Mouse (Mus musculus) forebrain, embryonic 11.5 days (tissue): ENCODE measurements around the gene H2-Ab1. TPM values are rescaled to one million over a fixed set of nuclear protein-coding genes. Genes with fewer than 3 reads are reported as not detected.
A peak's percentile ranks its signal among the peaks of the same experiment; 100 is the strongest.

Source experiments
- ATAC-seq: fragments of 200-750 bp; cut with Nextera tagmentation; replicated peaks from 2 replicates; pipeline ENCODE4 v1.8.0; 2017; ENCODE audit warnings: moderate TSS enrichment; ENCODE audit not compliant: low FRiP score
- DNase-seq: peaks from one replicate; pipeline ENCODE4 v3.0.0-alpha.2; 2017; ENCODE audit warnings: low spot score
- H3K27ac ChIP-seq: fragments of 300-500 bp; sonication (generic); 2 replicates; pipeline ENCODE4 v1.5.1; 2014; ENCODE audit warnings: low read depth, low read length
- H3K27me3 ChIP-seq: fragments of 300-500 bp; sonication (generic); 2 replicates; pipeline ENCODE4 v1.6.1; 2014; ENCODE audit warnings: mild to moderate bottlenecking, low read length, mixed read lengths; ENCODE audit not compliant: control insufficient read depth, insufficient read depth
- H3K36me3 ChIP-seq: fragments of 300-500 bp; sonication (generic); 2 replicates; pipeline ENCODE4 v1.6.1; 2014; ENCODE audit warnings: mild to moderate bottlenecking, low read length, moderate library complexity, mixed read lengths; ENCODE audit not compliant: control insufficient read depth, insufficient read depth
- H3K4me1 ChIP-seq: fragments of 300-500 bp; sonication (generic); replicated peaks from 2 replicates; pipeline ENCODE4 v1.6.1; 2014; ENCODE audit warnings: low read length, mixed read lengths; ENCODE audit not compliant: control insufficient read depth, insufficient read depth
- H3K4me2 ChIP-seq: fragments of 300-500 bp; sonication (generic); 2 replicates; pipeline ENCODE4 v1.6.1; 2014; ENCODE audit warnings: low read depth, mild to moderate bottlenecking, low read length, moderate library complexity, mixed read lengths; ENCODE audit not compliant: severe bottlenecking
- H3K4me3 ChIP-seq: fragments of 300-500 bp; sonication (generic); 2 replicates; pipeline ENCODE4 v1.5.1; 2014; ENCODE audit warnings: low read depth, low read length
- H3K9ac ChIP-seq: fragments of 300-500 bp; sonication (generic); 2 replicates; pipeline ENCODE4 v1.6.1; 2014; ENCODE audit warnings: low read length
- H3K9me3 ChIP-seq: fragments of 300-500 bp; sonication (generic); 2 replicates; pipeline ENCODE4 v1.6.1; 2016; ENCODE audit warnings: low read length, mixed read lengths; ENCODE audit not compliant: control insufficient read depth
- WGBS: fragments of 180-500 bp; shearing (Covaris S2); extraction: QIAGEN DNeasy Blood & Tissue Kit; methylation state at CpG from one replicate; pipeline ENCODE4 v1.1.7; 2014; 5-methylcytosine and 5-hydroxymethylcytosine counted together
- polyA plus RNA-seq: library from polyadenylated mRNA; unstranded; fragments of >200 nt; fragmentation: Nextera tagmentation; extraction: Ambion mirVana; gene quantifications from 2 replicates; pipeline ENCODE4 v1.2.1, GENCODE M21; 2014

The H2-Ab1 gene
- polyA plus RNA-seq, 1 experiment from 2014 or later = 3.0 TPM

DNA sequence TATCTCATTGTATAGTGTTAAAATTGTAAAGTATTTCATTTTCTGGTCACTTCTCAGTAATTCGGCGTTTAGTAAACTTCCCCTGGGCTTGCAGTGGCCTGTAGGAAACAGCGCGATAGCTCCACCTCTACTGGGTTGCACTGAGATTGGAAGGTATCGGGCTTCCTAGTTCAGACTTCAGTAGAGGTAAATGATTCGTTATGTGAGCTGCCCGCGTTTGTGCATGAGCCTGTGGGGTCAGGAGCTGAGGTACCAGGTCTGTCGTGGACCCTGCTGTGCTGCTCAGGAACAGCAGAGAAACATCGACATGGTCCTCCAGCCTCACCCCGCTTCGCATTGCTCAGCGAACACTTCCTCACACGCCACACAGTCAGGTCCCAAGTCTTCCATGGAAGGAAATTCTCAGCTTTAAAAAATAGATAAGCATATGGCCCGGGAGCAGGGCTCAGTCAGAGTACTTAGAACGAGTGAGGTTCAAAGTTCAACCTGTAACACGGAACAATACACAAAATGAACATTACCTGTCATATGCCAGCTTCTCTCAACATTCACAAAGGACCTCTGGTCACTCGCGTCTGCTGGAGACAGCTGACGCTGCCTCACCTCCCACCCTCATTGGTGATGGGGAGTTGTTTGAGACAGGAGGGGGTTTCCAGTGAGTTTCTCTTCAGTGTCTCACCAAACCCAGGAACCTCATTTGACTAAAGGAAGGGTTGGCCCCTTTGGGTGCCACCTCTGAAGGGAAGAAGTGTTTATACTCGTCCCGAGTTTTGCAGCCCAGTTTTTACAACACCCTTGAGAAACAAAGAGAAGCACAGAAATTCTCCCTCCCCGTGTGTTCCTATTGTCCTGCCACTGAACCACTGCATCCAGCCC, 43.4 kb downstream of the H2-Ab1 start:
- Histone ChIP-seq H3K4me3 (no peak overlapping the region), H3K27ac (no peak overlapping the region), H3K4me1 (no peaks in the 10 kb centered on the region), H3K27me3 (no peaks in the 10 kb centered on the region; the same call in 1 of the 2 replicates), H3K4me2 (no peak overlapping the region), H3K36me3 (no peaks in the 10 kb centered on the region), H3K9me3 (no peaks in the 10 kb centered on the region), H3K9ac (no peak overlapping the region)
- no peak for DNase-seq
- 81% methylated on average over 23 of the region's 23 CpGs for WGBS
- ATAC-seq = no peak

DNA sequence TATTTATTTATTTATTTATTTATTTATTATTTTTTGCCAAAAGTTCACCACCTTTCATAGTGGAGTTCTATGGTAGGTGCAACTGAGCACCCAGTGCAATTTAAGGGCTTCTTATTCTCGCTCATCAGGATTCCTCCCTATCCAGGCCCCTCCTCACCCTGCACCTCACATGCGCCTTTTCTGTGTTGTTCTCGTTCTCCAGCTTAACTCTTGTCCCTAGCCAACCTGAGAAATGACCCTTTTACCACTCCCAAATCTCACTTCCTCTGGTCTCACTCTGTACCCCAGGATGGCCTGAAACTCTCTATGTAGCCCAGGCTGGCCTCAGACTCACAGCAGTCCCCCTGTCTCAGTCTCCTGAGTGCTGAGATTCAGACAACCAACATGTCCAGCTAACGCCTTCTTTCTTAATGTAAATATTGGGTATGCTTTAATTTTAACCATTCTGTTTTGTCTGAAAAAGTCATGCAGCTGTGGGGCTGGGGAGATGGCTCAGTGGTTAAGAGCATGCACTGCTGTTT, 44.2 kb downstream of the H2-Ab1 start:
- H3K4me1 ChIP-seq = no peaks in the 10 kb centered on the region
- ATAC-seq = no peak
- no peak overlapping the region for H3K9ac ChIP-seq
- WGBS = 88% methylated on average over 4 of the region's 4 CpGs
- no peak for DNase-seq
- no peak overlapping the region for H3K27ac ChIP-seq
- H3K27me3 ChIP-seq = no peaks in the 10 kb centered on the region; the same call in 1 of the 2 replicates
- H3K4me2 ChIP-seq = no peak overlapping the region
- no peaks in the 10 kb centered on the region for H3K9me3 ChIP-seq
- no peaks in the 10 kb centered on the region for H3K36me3 ChIP-seq
- no peak overlapping the region for H3K4me3 ChIP-seq

DNA sequence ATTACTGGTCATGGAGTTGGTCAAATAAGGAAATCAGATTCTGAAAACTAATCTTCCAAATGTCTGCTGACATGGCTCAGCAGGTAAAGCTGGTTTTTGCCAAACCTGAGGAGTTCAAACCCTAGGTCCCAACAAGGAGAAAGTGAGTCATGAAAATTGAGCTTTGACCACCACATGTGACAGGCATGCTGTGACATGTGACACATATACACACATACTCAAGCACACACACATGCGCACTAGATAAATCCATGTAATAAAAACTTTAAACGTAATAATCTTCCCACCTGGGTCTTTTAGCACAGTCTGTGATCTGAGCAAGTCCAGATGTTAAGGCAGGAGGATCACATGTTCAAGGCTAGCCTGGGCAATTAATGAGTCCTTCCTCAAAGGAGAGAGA, 46.3 kb downstream of the H2-Ab1 start:
- no peak overlapping the region for H3K27ac ChIP-seq
- no peak for ATAC-seq
- no peaks in the 10 kb centered on the region for H3K27me3 ChIP-seq
- H3K4me1 ChIP-seq = no peaks in the 10 kb centered on the region
- H3K9me3 ChIP-seq = no peaks in the 10 kb centered on the region
- H3K9ac ChIP-seq = no peak overlapping the region
- no peak for DNase-seq
- no peak overlapping the region for H3K4me3 ChIP-seq
- H3K36me3 ChIP-seq = no peaks in the 10 kb centered on the region
- no peak overlapping the region for H3K4me2 ChIP-seq
- WGBS = 92% methylated on average over 2 of the region's 2 CpGs

DNA sequence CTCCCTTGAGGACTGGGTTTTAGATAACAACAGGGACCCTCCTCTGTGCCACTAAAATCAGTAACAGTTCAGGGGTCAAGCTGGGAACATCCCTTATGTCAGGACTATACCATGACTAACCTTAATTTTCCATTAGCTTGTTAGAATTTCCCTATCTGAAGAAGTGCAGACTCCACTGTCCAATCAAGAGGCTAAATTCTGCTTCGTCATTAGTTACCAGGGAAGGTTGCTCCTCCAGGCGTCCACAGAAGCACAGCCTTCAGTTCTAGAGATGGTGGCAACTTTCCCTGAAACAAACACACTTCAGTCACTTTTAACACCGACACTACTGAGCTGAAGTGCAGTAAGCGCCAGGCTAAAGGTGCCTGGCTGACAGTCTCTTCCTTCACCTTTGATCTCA, 47.3 kb downstream of the H2-Ab1 start:
- Histone ChIP-seq H3K9me3 (no peaks in the 10 kb centered on the region), H3K36me3 (no peaks in the 10 kb centered on the region), H3K4me2 (no peak overlapping the region), H3K27me3 (no peaks in the 10 kb centered on the region), H3K4me3 (no peak overlapping the region), H3K9ac (no peak overlapping the region), H3K27ac (no peak overlapping the region), H3K4me1 (no peaks in the 10 kb centered on the region)
- DNase-seq (no peak), ATAC-seq (no peak)
- WGBS = 30% methylated on average over 4 of the region's 4 CpGs

DNA sequence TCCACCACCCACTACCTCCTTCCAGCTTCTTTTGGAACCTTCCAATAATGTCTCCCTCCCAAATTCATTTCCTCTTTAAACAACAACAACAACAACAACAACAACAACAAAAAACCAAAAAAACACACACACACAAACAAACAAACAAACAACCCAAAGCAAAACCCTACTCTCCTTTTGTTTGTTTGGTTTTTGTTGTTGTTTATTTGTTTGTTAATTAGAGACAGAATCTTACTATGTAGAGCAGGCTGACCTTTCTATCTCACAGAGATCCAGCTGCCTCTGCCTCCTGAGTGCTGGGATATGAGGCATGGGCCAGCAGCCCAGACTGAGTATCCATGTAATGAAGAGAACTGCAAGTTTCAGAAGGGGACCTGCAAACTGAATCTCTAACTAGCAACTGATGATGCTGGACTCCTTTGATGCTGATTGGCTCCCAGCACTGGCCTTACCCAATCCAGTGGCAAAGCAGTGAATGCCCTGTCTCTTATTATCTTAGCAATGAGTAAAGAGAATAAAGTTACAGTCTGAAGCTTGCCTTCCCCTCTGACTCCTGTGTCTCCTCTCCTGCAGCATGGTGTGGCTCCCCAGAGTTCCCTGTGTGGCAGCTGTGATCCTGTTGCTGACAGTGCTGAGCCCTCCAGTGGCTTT, 48.0 kb downstream of the H2-Ab1 start, which contains the start of gene H2-Eb1:
Gene H2-Eb1, plus strand, starts transcription at position 488 of the 651 bp plus-strand sequence.
- Histone ChIP-seq H3K36me3 (no peaks in the 10 kb centered on the region), H3K4me2 (no peak within 1 kb of the TSS), H3K27ac (no peak within 1 kb of the TSS), H3K27me3 (no peaks in the 10 kb centered on the region), H3K9ac (no peak within 1 kb of the TSS), H3K9me3 (no peaks in the 10 kb centered on the region), H3K4me1 (no peaks in the 10 kb centered on the region), H3K4me3 (no peak within 1 kb of the TSS)
- DNase-seq (peak; percentile 81), ATAC-seq (peak; percentile 42; the same call in 1 of the 2 replicates)

DNA sequence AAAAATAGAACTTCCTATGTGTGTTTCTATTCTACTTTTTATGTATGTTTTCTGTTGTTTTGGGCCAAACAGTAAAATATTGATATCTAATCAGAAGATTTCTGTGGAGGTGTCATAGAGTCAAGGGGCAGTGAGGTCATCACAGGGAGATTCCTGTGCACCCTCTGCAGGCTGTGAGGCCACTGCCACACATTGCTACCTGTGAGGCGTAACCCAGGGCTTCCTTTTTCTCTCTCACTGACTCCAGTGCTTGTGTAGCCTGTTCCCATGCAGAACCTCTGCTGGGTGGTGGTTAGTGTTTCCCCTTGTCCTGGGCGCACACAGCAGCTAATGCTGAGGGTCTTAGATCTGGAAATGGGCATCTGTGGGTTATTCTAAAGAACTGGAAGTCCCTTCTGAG, 48.9 kb downstream of the H2-Ab1 start:
- Histone ChIP-seq H3K4me1 (no peaks in the 10 kb centered on the region), H3K4me2 (no peak overlapping the region), H3K9me3 (no peaks in the 10 kb centered on the region), H3K4me3 (no peak overlapping the region), H3K36me3 (no peaks in the 10 kb centered on the region), H3K9ac (no peak overlapping the region), H3K27ac (no peak overlapping the region), H3K27me3 (no peaks in the 10 kb centered on the region)
- no peak for ATAC-seq
- no peak for DNase-seq
- 81% methylated on average over 2 of the region's 2 CpGs for WGBS

DNA sequence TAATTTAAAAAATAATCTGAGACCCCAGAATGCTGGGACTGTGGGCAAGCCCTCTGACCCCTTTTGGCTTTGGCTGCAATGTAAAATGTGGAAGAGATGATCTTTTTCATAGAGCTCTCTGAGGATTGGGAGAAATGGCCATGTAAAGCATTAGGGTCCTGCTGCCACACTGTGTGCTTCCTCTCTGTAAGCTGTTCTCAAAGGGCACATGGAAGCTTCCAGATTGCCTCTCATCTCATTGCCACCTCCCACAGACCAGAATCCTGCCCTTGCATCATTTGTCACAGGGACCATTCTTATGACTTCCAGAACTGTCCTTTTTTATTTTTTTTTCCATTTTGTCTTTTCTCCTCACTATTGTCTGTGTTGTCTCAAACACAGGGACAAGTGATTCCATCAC, 49.7 kb downstream of the H2-Ab1 start:
- H3K27ac ChIP-seq = no peak overlapping the region
- ATAC-seq (no peak), DNase-seq (no peak)
- H3K36me3 ChIP-seq = no peaks in the 10 kb centered on the region
- H3K4me1 ChIP-seq = no peaks in the 10 kb centered on the region
- H3K9me3 ChIP-seq = no peaks in the 10 kb centered on the region
- no peak overlapping the region for H3K4me3 ChIP-seq
- H3K9ac ChIP-seq = no peak overlapping the region
- no peaks in the 10 kb centered on the region for H3K27me3 ChIP-seq
- H3K4me2 ChIP-seq = no peak overlapping the region

DNA sequence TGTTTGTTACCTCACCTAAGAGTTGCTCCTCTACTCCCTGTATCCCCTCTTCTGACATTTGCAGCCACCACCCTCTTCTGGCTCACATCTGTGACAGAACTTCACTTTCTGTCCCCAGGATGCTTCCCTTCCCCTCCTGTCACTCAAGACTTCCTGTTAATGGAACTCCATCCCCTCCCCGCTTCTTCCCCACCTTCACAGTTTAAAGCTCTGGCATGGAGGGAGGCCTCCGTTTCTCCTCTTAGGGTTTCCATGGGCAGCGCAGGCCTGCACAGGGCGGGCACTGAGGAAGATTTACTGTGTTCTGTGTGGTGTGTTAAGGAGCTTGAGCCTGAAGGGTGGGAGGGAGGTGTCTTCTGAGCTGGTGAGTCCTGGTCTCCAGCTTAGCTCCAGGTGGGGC, 50.7 kb downstream of the H2-Ab1 start:
- Histone ChIP-seq H3K9ac (no peak overlapping the region), H3K4me2 (no peak overlapping the region), H3K9me3 (no peaks in the 10 kb centered on the region), H3K4me1 (no peaks in the 10 kb centered on the region), H3K27ac (no peak overlapping the region), H3K27me3 (no peaks in the 10 kb centered on the region), H3K36me3 (no peaks in the 10 kb centered on the region), H3K4me3 (no peak overlapping the region)
- ATAC-seq (no peak), DNase-seq (no peak)
- WGBS = 82% methylated on average over 4 of the region's 4 CpGs
